Mouse (Mus musculus) heart, adult 2 months (tissue): Measurements from ENCODE around the gene Rnps1.

Experiments
- CTCF ChIP-seq: fragments of 200-600 bp; IDR thresholded peaks from 2 replicates; pipeline ENCODE4 v1.8.1; 2022; ENCODE audit warnings: antibody characterized with exemption, mild to moderate bottlenecking, moderate library complexity
- EP300 ChIP-seq: fragments of 200-500 bp; IDR thresholded peaks from 2 replicates; pipeline ENCODE4 v1.6.1; 2011; ENCODE audit warnings: low read depth, low read length, control low read depth; ENCODE audit not compliant: insufficient read depth
- POLR2A ChIP-seq: fragments of 200-500 bp; IDR thresholded peaks from 2 replicates; pipeline ENCODE4 v1.6.1; 2011; ENCODE audit warnings: mild to moderate bottlenecking, low read depth, low read length, control low read depth; ENCODE audit not compliant: insufficient read depth

- no peak for TF ChIP-seq EP300
- no peak for TF ChIP-seq CTCF
- TF ChIP-seq POLR2A: no peak
Observed at GRCm38 (mm10) chr17:24415011-24415410, 646 bp downstream of the Rnps1 start.
